Mouse (Mus musculus): ENCODE data around the gene Ttll12. TPM values are rescaled to one million over a fixed set of nuclear protein-coding genes. Genes with fewer than 3 reads are reported as not detected.

Ttll12 gene
- polyA plus RNA-seq, 2 experiments: 29.9 to 36.2 TPM

DNA sequence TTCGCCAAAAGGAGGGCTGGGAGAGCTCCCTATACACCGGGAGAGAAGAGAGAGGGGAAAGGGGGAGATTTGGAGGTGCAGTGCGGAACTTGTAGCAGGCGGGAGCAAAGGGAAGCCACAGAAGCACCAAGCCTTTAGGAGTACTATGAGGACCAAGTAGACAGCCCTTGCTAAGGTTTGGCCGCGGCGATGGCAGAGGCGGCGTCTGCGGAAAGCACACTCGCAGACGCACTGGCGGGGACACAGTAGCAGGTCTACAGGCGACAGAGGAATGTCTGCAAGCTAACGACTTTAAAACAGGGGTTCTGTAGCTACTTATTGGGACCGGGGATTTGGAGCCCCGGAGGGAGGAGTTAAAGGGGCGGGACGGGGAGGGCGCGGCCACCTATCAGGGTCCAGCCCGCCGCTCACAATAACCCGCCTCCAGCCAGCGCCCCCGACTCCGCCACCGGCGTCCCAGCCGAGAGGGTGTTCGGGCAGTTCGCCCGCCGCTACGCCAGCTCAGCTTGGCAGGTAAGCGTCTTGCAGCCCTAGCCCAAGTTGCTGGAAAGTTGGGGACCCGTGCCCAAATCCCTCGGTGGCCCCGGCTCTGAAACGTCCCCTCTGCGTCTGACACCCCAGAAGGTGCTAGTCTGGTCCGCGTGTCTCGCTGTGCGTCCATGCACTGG lies 68.4 kb downstream of the Ttll12 start, which contains the start of gene Bik:
Bik (plus strand) TSS at position 439 of the 668 bp plus-strand sequence.
- Histone ChIP-seq H3K27me3 (ENCODE audit: control insufficient read depth, insufficient read depth, low read length) (peaks cover 62% of the 10 kb centered on the region), H3K27ac (no peak within 1 kb of the TSS), H3K9ac (replicated peaks) (peak within 1 kb of the TSS; percentile 37), H3K36me3 (replicated peaks; ENCODE audit: control insufficient read depth, insufficient read depth, low read depth) (no peaks in the 10 kb centered on the region), H3K4me2 (ENCODE audit: low read depth) (peak within 1 kb of the TSS; percentile 77), H3K9me3 (ENCODE audit: control insufficient read depth, low read length) (no peaks in the 10 kb centered on the region), H3K4me1 (replicated peaks; ENCODE audit: control insufficient read depth in 2 of 2, insufficient read depth in 2 of 2, low read length in 1 of 2) (peaks cover 0 to 7% of the 10 kb centered on the region in 2 experiments; a peak in 2 of 4 replicates), H3K4me3 (ENCODE audit: insufficient read depth in 1 of 2, low read depth in 2 of 2, low read length in 2 of 2) (peak within 1 kb of the TSS; percentile 43 to 59)
- ATAC-seq (ENCODE audit: insufficient read depth) (peak; percentile 58; the same call in 1 of the 2 replicates), DNase-seq (ENCODE audit: low read depth in 3 of 3, low spot score in 3 of 3) (no peak)
- WGBS (ENCODE audit: insufficient replicate concordance): 1% methylated on average over 45 of the region's 45 CpGs
- TF ChIP-seq CTCF (IDR thresholded peaks at IDR 0.05; ENCODE audit: low read depth) (no peak), EP300 (IDR thresholded peaks at IDR 0.05; ENCODE audit: low read depth) (no peak)

Other genes starting within 250 kb of the Ttll12 start
- gene Arfgap3, start 244.9 kb downstream of the Ttll12 start, polyA plus RNA-seq (2012; rRNA removed): 10.1 and 10.9 TPM in 2 replicates
- gene Arfgap3, start 244.9 kb downstream of the Ttll12 start, polyA plus RNA-seq (2014; fragmentation: Nextera tagmentation; extraction: Ambion mirVana): 15.3 and 16.6 TPM in 2 replicates
- 30.1 and 39.7 TPM in 2 replicates for gene Pacsin2, start 130.6 kb downstream of the Ttll12 start, polyA plus RNA-seq (2012; rRNA removed)
- gene Pacsin2, start 130.6 kb downstream of the Ttll12 start, polyA plus RNA-seq (2014; fragmentation: Nextera tagmentation; extraction: Ambion mirVana): 32.8 and 37.6 TPM in 2 replicates
- 3.5 and 3.7 TPM in 2 replicates for gene Ttll1, start 84.3 kb downstream of the Ttll12 start, polyA plus RNA-seq (2012; rRNA removed)
- 1.9 and 2.7 TPM in 2 replicates for gene Ttll1, start 84.3 kb downstream of the Ttll12 start, polyA plus RNA-seq (2014; fragmentation: Nextera tagmentation; extraction: Ambion mirVana)
- gene Bik, start 68.3 kb downstream of the Ttll12 start, polyA plus RNA-seq (2012; rRNA removed): 1.3 and 1.8 TPM in 2 replicates
- gene Bik, start 68.3 kb downstream of the Ttll12 start, polyA plus RNA-seq (2014; fragmentation: Nextera tagmentation; extraction: Ambion mirVana): 1.4 and 2.0 TPM in 2 replicates
- gene Tspo, start 31.6 kb downstream of the Ttll12 start, polyA plus RNA-seq (2012; rRNA removed): 98.4 and 108 TPM in 2 replicates
- 243 and 246 TPM in 2 replicates for gene Tspo, start 31.6 kb downstream of the Ttll12 start, polyA plus RNA-seq (2014; fragmentation: Nextera tagmentation; extraction: Ambion mirVana)
- 9.8 and 10.9 TPM in 2 replicates for gene Mcat, start 31.4 kb downstream of the Ttll12 start, polyA plus RNA-seq (2012; rRNA removed)
- 15.5 and 17.7 TPM in 2 replicates for gene Mcat, start 31.4 kb downstream of the Ttll12 start, polyA plus RNA-seq (2014; fragmentation: Nextera tagmentation; extraction: Ambion mirVana)
- 0.09 and 0.10 TPM in 2 replicates for gene Scube1, start 129.9 kb upstream of the Ttll12 start, polyA plus RNA-seq (2012; rRNA removed)
- 0.10 TPM in 1 of 2 replicates, not detected in the other for gene Scube1, start 129.9 kb upstream of the Ttll12 start, polyA plus RNA-seq (2014; fragmentation: Nextera tagmentation; extraction: Ambion mirVana)
- gene Mpped1, start 184.3 kb upstream of the Ttll12 start, polyA plus RNA-seq (2012; rRNA removed): 0.02 and 0.22 TPM in 2 replicates
- gene Mpped1, start 184.3 kb upstream of the Ttll12 start, polyA plus RNA-seq (2014; fragmentation: Nextera tagmentation; extraction: Ambion mirVana): not detected in 2 replicates

All from liver, embryonic 14.5 days (tissue).